ENCODE assay signal across 8 mouse cellular contexts in the genomic region with DNA sequence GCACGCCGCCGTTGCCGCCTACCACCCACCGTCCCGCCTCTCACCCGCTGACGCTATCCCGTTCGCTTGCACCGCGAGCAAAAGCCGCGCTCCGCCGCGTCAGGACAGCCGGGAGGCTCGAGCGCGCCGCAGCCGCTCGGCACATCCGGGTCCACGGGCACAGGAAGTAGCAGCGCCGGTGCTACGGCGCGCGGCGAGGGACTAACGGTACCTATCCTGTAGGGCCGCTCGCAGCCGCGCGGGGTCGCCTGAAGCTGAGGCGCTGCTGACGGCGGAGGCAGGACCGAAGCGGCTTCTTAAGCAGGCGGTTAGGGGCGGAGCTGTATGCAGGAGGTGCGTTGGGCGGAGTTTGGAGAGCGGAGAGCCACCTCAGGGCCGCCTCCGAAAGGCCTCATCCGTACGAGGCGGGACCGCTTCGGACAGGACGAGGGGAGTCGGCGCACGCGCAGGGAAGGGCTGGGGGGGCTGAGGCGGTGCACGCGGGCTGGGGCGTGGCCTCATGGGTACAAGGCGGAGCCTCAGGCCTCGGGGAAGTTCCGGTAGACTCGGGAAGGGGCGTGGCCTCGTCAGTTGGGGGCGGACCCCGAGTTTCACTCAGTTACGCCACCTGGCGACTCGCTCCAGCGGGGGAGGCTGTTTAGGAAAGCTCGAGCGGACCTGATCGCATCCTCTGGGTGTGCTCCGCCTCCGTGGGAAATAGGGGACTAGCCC. TPM values are rescaled to one million over a fixed set of nuclear protein-coding genes. Genes with fewer than 3 reads are reported as not detected.
DNase-seq lines count a peak whose midpoint lies in the region; ATAC-seq and TF ChIP-seq lines count a peak whose summit lies in the region.

Ep400 (minus strand) TSS at position 270 of the 711 bp plus-strand sequence.

- no peaks in the 10 kb centered on the region for H3K27me3 ChIP-seq in embryonic facial prominence, embryonic 15.5 days
- no peaks in the 10 kb centered on the region for H3K27me3 ChIP-seq in limb, embryonic 14.5 days (ENCODE audit: control insufficient read depth, insufficient read depth, low read length)
- no peaks in the 10 kb centered on the region for H3K27me3 ChIP-seq in midbrain, postnatal 0 days (ENCODE audit: insufficient read depth, low read length)

- peak; percentile 100 for DNase-seq in 416B (ENCODE audit: low read depth)
- peak; percentile 99 for DNase-seq in heart, adult 8-10 months (ENCODE audit: low spot score)
- peak; percentile 100 for DNase-seq in kidney, adult 9 months
- DNase-seq in limb, embryonic 14.5 days (ENCODE audit: low spot score), result peak; percentile 99
- peak; percentile 100 for DNase-seq in midbrain, postnatal 0 days (ENCODE audit: low spot score)
- DNase-seq in spleen, postnatal 14 days (ENCODE audit: low spot score in 2 of 2), result peak; percentile 100

- H3K9ac ChIP-seq in embryonic facial prominence, embryonic 15.5 days, result peak within 1 kb of the TSS; percentile 76
- peak within 1 kb of the TSS; percentile 93 for H3K9ac ChIP-seq in limb, embryonic 14.5 days (ENCODE audit: low read depth, low read length, severe bottlenecking)
- peak within 1 kb of the TSS; percentile 94 for H3K9ac ChIP-seq in midbrain, postnatal 0 days (replicated peaks; ENCODE audit: low read length, poor library complexity, severe bottlenecking)

- peak within 1 kb of the TSS; percentile 68 for H3K4me2 ChIP-seq in embryonic facial prominence, embryonic 15.5 days (replicated peaks)
- H3K4me2 ChIP-seq in limb, embryonic 14.5 days (replicated peaks; ENCODE audit: low read depth, low read length, severe bottlenecking), result peak within 1 kb of the TSS; percentile 68
- peak within 1 kb of the TSS; percentile 60 for H3K4me2 ChIP-seq in midbrain, postnatal 0 days (ENCODE audit: low read depth, low read length, poor library complexity, severe bottlenecking)

- ATAC-seq in embryonic facial prominence, embryonic 15.5 days (ENCODE audit: insufficient number of reproducible peaks, low FRiP score, low TSS enrichment, low read depth), result peak; percentile 98
- peak; percentile 96 for ATAC-seq in limb, embryonic 14.5 days (ENCODE audit: low FRiP score, low read depth)
- ATAC-seq in midbrain, postnatal 0 days (ENCODE audit: low FRiP score), result peak; percentile 98

- H3K36me3 ChIP-seq in embryonic facial prominence, embryonic 15.5 days, result peaks cover 29% of the 10 kb centered on the region
- peaks cover 34% of the 10 kb centered on the region for H3K36me3 ChIP-seq in limb, embryonic 14.5 days (ENCODE audit: control insufficient read depth, insufficient read depth, low read length)
- peaks cover 19% of the 10 kb centered on the region for H3K36me3 ChIP-seq in midbrain, postnatal 0 days (ENCODE audit: insufficient read depth, low read length)

- H3K4me3 ChIP-seq in bone marrow, adult 2 months (replicated peaks; ENCODE audit: control insufficient read depth, low read depth, low read length), result peak within 1 kb of the TSS; percentile 98
- H3K4me3 ChIP-seq in embryonic facial prominence, embryonic 15.5 days (replicated peaks), result peak within 1 kb of the TSS; percentile 90
- H3K4me3 ChIP-seq in limb, embryonic 14.5 days (replicated peaks; ENCODE audit: low read length), result peak within 1 kb of the TSS; percentile 95
- peak within 1 kb of the TSS; percentile 95 for H3K4me3 ChIP-seq in midbrain, postnatal 0 days (ENCODE audit: low read depth, low read length)

- peak; percentile 88 for TF ChIP-seq POLR2A in bone marrow, adult 2 months (IDR thresholded peaks at IDR 0.05; ENCODE audit: borderline replicate concordance, control insufficient read depth, low read depth, low read length)
- TF ChIP-seq POLR2A in limb, embryonic 14.5 days (IDR thresholded peaks at IDR 0.05; ENCODE audit: borderline replicate concordance, extremely low read depth, insufficient read depth, insufficient read length), result peak; percentile 80; the same call in 1 of the 2 replicates

- under 1% methylated on average over 83 of the region's 83 CpGs for WGBS in bone marrow, adult 2 months
- WGBS in embryonic facial prominence, embryonic 15.5 days, result under 1% methylated on average over 83 of the region's 83 CpGs
- under 1% methylated on average over 63 of the region's 83 CpGs for WGBS in limb, embryonic 14.5 days
- WGBS in midbrain, postnatal 0 days, result 1% methylated on average over 82 of the region's 83 CpGs

- no peaks in the 10 kb centered on the region for H3K9me3 ChIP-seq in embryonic facial prominence, embryonic 15.5 days (replicated peaks)
- H3K9me3 ChIP-seq in limb, embryonic 14.5 days (ENCODE audit: control insufficient read depth, low read length), result no peaks in the 10 kb centered on the region
- H3K9me3 ChIP-seq in midbrain, postnatal 0 days (ENCODE audit: low read length), result no peaks in the 10 kb centered on the region

- H3K27ac ChIP-seq in bone marrow, adult 2 months (ENCODE audit: control insufficient read depth, insufficient read depth, low read depth, low read length, poor library complexity), result peak within 1 kb of the TSS; percentile 98
- peak within 1 kb of the TSS; percentile 95 for H3K27ac ChIP-seq in embryonic facial prominence, embryonic 15.5 days (replicated peaks)
- H3K27ac ChIP-seq in limb, embryonic 14.5 days (replicated peaks; ENCODE audit: low read depth, low read length), result peak within 1 kb of the TSS; percentile 90
- peak within 1 kb of the TSS; percentile 96 for H3K27ac ChIP-seq in midbrain, postnatal 0 days (ENCODE audit: low read depth, low read length)

- peak; percentile 76 for TF ChIP-seq CTCF in bone marrow, adult 2 months (IDR thresholded peaks at IDR 0.05; ENCODE audit: control insufficient read depth, insufficient read depth, low read length)
- TF ChIP-seq CTCF in midbrain, postnatal 0 days (IDR thresholded peaks at IDR 0.05), result peak; percentile 77

- H3K4me1 ChIP-seq in bone marrow, adult 2 months (ENCODE audit: control insufficient read depth, insufficient read depth, low read length), result peaks cover 1% of the 10 kb centered on the region; the same call in 1 of the 2 replicates
- H3K4me1 ChIP-seq in embryonic facial prominence, embryonic 15.5 days, result peaks cover 19% of the 10 kb centered on the region
- peaks cover 13% of the 10 kb centered on the region; the same call in 1 of the 2 replicates for H3K4me1 ChIP-seq in limb, embryonic 14.5 days (ENCODE audit: control insufficient read depth, insufficient read depth, low read length)
- H3K4me1 ChIP-seq in midbrain, postnatal 0 days (ENCODE audit: insufficient read depth, low read length), result peaks cover 6% of the 10 kb centered on the region

RNA-seq across cellular contexts. Expression of gene Ep400, which starts in this region (rescaled TPM):
- polyA plus RNA-seq in bone marrow, adult 2 months (2011; ENCODE audit: insufficient read depth, insufficient read length, low replicate concordance, missing spikeins), result 26.9 and 45.0 TPM in 2 replicates
- polyA plus RNA-seq in embryonic facial prominence, embryonic 15.5 days (2015; fragmentation: Nextera tagmentation; extraction: Ambion mirVana), result 46.2 and 51.6 TPM in 2 replicates
- total RNA-seq in heart, adult 8-10 months (2022), result 10 to 100 TPM; 33.2 to 37.3 (median 34.8) TPM
- polyA plus RNA-seq in limb, embryonic 14.5 days (2012; rRNA removed), result 62.2 and 65.1 TPM in 2 replicates
- polyA plus RNA-seq in limb, embryonic 14.5 days (2014; fragmentation: Nextera tagmentation; extraction: Ambion mirVana), result 37.9 and 38.2 TPM in 2 replicates
- total RNA-seq in midbrain, postnatal 0 days (2014; rRNA removed), result 67.2 and 72.1 TPM in 2 replicates
- 27.7 and 38.5 TPM in 2 replicates for polyA plus RNA-seq in midbrain, postnatal 0 days (2015; fragmentation: Nextera tagmentation; extraction: Ambion mirVana)

Comparison
In these comparisons a context has a peak if more than half of its experiments do, and no peak if none do; other contexts are left out.
1. Peak in every context shown above with its lines: DNase-seq, ATAC-seq, H3K4me3 ChIP-seq and H3K27ac ChIP-seq.